Mouse (Mus musculus) hindbrain, embryonic 11.5 days (tissue): ENCODE data around the gene Nubp2. TPM values are rescaled to one million over a fixed set of nuclear protein-coding genes. Genes with fewer than 3 reads are reported as not detected.

Source experiments
- ATAC-seq: fragments of 200-750 bp; cut with Nextera tagmentation; 2 replicates; pipeline ENCODE4 v1.8.0; 2017; ENCODE audit warnings: mild to moderate bottlenecking, moderate TSS enrichment, moderate library complexity; ENCODE audit not compliant: low FRiP score
- DNase-seq: peaks from one replicate; pipeline ENCODE4 v3.0.0-alpha.2; 2015; ENCODE audit warnings: low spot score
- H3K27ac ChIP-seq: fragments of 300-500 bp; sonication (generic); 2 replicates; pipeline ENCODE4 v1.5.1; 2014; ENCODE audit warnings: mild to moderate bottlenecking, low read depth, low read length
- H3K27me3 ChIP-seq: fragments of 300-500 bp; sonication (generic); 2 replicates; pipeline ENCODE4 v1.6.1; 2014; ENCODE audit warnings: mild to moderate bottlenecking, low read length, moderate library complexity, mixed read lengths; ENCODE audit not compliant: control insufficient read depth, insufficient read depth
- H3K36me3 ChIP-seq: fragments of 300-500 bp; sonication (generic); 2 replicates; pipeline ENCODE4 v1.6.1; 2014; ENCODE audit warnings: mild to moderate bottlenecking, low read length, moderate library complexity, mixed read lengths; ENCODE audit not compliant: control insufficient read depth, insufficient read depth
- H3K4me1 ChIP-seq: fragments of 300-500 bp; sonication (generic); replicated peaks from 2 replicates; pipeline ENCODE4 v1.6.1; 2014; ENCODE audit warnings: low read length, mixed read lengths; ENCODE audit not compliant: control insufficient read depth, insufficient read depth
- H3K4me2 ChIP-seq: fragments of 300-500 bp; sonication (generic); replicated peaks from 2 replicates; pipeline ENCODE4 v1.6.1; 2014; ENCODE audit warnings: mild to moderate bottlenecking, low read depth, low read length
- H3K4me3 ChIP-seq: fragments of 300-500 bp; sonication (generic); 2 replicates; pipeline ENCODE4 v1.5.1; 2014; ENCODE audit warnings: low read depth, low read length
- H3K9ac ChIP-seq: fragments of 300-500 bp; sonication (generic); 2 replicates; pipeline ENCODE4 v1.6.1; 2014; ENCODE audit warnings: low read depth, low read length
- H3K9me3 ChIP-seq: fragments of 300-500 bp; sonication (generic); 2 replicates; pipeline ENCODE4 v1.6.1; 2016; ENCODE audit warnings: low read length; ENCODE audit not compliant: control insufficient read depth
- WGBS: fragments of 180-500 bp; shearing (Covaris S2); extraction: QIAGEN DNeasy Blood & Tissue Kit; methylation state at CpG from one replicate; pipeline ENCODE4 v1.1.7; 2014; 5-methylcytosine and 5-hydroxymethylcytosine counted together
- polyA plus RNA-seq: library from polyadenylated mRNA; unstranded; fragments of >200 nt; fragmentation: Nextera tagmentation; extraction: Ambion mirVana; gene quantifications from 2 replicates; pipeline ENCODE4 v1.2.1, GENCODE M21; 2014

The Nubp2 gene
- polyA plus RNA-seq, 1 experiment from 2014 or later = 77.6 TPM

GRCm38 (mm10) chr17:24896241-24896992 lies 10.3 kb upstream of the Nubp2 start, which contains the start of gene Nme3:
Gene Nme3, plus strand, starts transcription at chr17:24896500.
- Histone ChIP-seq H3K9ac (peak within 1 kb of the TSS; percentile 87), H3K27ac (peak within 1 kb of the TSS; percentile 78), H3K36me3 (peaks cover 27% of the 10 kb centered on the region), H3K27me3 (no peaks in the 10 kb centered on the region), H3K4me1 (peaks cover 5% of the 10 kb centered on the region; the same call in 1 of the 2 replicates), H3K4me2 (peak within 1 kb of the TSS; percentile 77), H3K9me3 (no peaks in the 10 kb centered on the region), H3K4me3 (peak within 1 kb of the TSS; percentile 82)
- ATAC-seq = peak; percentile 62
- peak; percentile 81 for DNase-seq
- 3% methylated on average over 48 of the region's 50 CpGs for WGBS

DNA sequence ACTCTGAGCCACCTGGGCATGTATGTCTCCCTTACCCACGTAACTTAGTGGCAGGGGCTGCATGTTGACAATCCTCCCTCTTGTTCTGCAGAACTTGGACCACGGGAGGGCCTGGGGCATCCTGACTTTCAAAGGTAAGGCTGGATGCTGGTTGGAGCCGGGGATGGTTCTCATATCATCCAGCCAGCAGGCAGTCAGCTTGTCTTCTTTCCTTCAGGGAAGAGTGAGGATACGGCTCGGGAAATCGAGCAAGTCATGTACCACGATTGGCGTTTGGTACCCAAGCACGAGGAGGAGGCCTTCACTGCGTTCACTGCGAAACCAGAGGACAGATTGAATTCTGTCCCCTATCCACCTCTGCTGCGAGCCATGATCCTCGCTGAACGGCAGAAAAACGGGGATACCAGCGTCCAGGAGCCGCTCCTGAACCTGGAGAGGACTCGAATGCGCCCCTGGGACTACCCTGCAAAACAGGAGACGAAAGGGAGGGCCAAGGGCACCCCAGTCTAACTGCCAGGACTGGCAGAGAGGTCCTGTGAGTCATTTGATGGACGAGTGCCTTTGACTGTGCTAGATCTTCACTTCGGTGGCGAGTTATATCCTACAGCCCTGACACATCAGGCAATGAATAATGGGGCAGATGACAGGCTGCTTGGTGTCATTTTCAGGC lies 9.6 kb upstream of the Nubp2 start:
- DNase-seq = no peak
- Histone ChIP-seq H3K9me3 (no peaks in the 10 kb centered on the region), H3K27ac (peak overlapping the region; percentile 78), H3K4me3 (peak overlapping the region; percentile 82), H3K9ac (peak overlapping the region; percentile 87), H3K27me3 (no peaks in the 10 kb centered on the region), H3K36me3 (peaks cover 21% of the 10 kb centered on the region), H3K4me2 (peak overlapping the region; percentile 77), H3K4me1 (peaks cover 5% of the 10 kb centered on the region; the same call in 1 of the 2 replicates)
- 12% methylated on average over 23 of the region's 23 CpGs for WGBS
- ATAC-seq = no peak

DNA sequence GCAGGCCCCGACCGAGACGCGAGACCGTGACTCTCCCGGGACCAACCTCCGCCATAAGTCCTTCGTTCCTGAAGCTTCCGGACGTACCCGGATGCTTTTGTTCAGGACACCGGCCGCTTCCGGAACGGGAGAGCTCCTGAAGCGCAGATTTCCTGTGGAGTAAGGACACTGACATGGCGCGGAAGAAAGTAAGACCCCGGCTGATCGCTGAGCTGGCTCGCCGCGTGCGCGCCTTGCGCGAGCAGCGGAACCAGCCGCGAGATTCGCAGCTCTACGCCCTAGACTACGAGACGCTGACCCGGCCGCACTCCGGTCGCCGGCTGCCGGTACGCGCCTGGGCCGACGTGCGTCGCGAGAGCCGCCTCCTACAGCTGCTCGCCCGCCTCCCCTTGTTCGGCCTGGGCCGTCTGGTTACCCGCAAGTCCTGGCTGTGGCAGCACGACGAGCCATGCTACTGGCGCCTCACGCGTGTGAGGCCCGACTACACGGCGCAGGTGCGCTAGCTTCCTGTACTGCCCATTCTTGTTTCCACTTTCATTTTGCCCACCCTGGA lies 8.9 kb upstream of the Nubp2 start, which contains the start of the genes Eme2 and Mrps34:
Gene Eme2, minus strand, starts transcription at position 93 of the 553 bp plus-strand sequence.
Gene Mrps34, plus strand, starts transcription at position 122 of the 553 bp plus-strand sequence.
- Histone ChIP-seq H3K4me1 (peaks cover 5% of the 10 kb centered on the region; the same call in 1 of the 2 replicates), H3K4me2 (peak within 1 kb of the TSS; percentile 77), H3K9ac (peak within 1 kb of the TSS; percentile 87), H3K9me3 (no peaks in the 10 kb centered on the region), H3K36me3 (peaks cover 16% of the 10 kb centered on the region), H3K27ac (peak within 1 kb of the TSS; percentile 78), H3K27me3 (no peaks in the 10 kb centered on the region), H3K4me3 (peak within 1 kb of the TSS; percentile 82)
- DNase-seq (peak; percentile 91), ATAC-seq (peak; percentile 56)
- WGBS = under 1% methylated on average over 62 of the region's 62 CpGs

GRCm38 (mm10) chr17:24894061-24894994 lies 8.2 kb upstream of the Nubp2 start:
- peaks cover 5% of the 10 kb centered on the region; the same call in 1 of the 2 replicates for H3K4me1 ChIP-seq
- WGBS = 10% methylated on average over 31 of the region's 31 CpGs

DNA sequence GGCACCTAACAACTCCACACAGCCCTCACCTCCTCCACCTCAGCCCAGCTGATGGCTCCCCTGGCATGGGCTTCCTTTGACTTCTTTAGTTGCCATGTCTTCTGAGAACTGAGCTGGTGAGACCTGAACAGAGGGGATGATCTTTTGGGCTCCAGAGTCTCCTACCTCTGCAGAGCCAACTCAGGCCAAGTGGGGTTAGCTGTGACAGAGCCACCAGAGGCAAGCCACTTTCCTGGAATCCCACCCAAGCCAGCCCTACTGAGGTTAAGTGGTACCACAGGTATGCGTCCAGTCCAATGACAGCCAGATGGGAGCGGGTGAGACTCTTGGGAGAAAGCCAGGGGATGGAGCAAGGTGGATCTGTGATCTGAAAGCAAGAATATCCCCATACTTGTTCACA lies 7.1 kb upstream of the Nubp2 start:
- H3K9me3 ChIP-seq = no peaks in the 10 kb centered on the region
- peaks cover 5% of the 10 kb centered on the region; the same call in 1 of the 2 replicates for H3K4me1 ChIP-seq
- 98% methylated on average over 2 of the region's 2 CpGs for WGBS
- ATAC-seq (no peak), DNase-seq (no peak)
- H3K27me3 ChIP-seq = no peaks in the 10 kb centered on the region
- H3K27ac ChIP-seq = no peak overlapping the region
- H3K36me3 ChIP-seq = peaks cover 7% of the 10 kb centered on the region
- no peak overlapping the region for H3K4me3 ChIP-seq
- no peak overlapping the region for H3K4me2 ChIP-seq
- H3K9ac ChIP-seq = no peak overlapping the region

More at GRCm38 (mm10) chr17:24894061-24894994, 8.2 kb upstream of the Nubp2 start:
- ATAC-seq (peak; percentile 29), DNase-seq (no peak)
- H3K27ac ChIP-seq = peak overlapping the region; percentile 78
- peak overlapping the region; percentile 82 for H3K4me3 ChIP-seq
- no peaks in the 10 kb centered on the region for H3K9me3 ChIP-seq
- peak overlapping the region; percentile 77 for H3K4me2 ChIP-seq
- H3K9ac ChIP-seq = peak overlapping the region; percentile 87
- peaks cover 13% of the 10 kb centered on the region for H3K36me3 ChIP-seq
- H3K27me3 ChIP-seq = no peaks in the 10 kb centered on the region

DNA sequence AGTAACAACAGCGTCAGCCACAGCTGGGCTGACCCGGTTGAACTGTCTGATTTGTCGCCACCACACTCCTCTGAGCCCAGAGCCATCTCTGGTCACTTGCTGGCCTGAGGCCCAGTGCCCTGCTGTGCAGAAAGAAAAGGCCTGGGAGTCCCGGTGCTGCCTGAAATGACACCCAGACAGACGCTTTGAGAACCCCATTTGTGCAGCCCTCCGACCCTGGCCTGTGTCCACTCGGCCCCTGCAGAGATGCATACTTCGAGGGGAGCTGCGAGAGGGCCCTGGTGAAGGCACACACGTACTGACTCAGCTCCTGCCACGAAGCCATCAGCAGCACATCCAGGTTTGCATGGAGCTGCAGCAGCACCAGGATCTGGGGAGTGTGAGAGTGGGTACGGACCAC lies 6.6 kb upstream of the Nubp2 start:
- Histone ChIP-seq H3K4me3 (no peak overlapping the region), H3K4me2 (no peak overlapping the region), H3K36me3 (peaks cover 4% of the 10 kb centered on the region), H3K9me3 (no peaks in the 10 kb centered on the region), H3K27me3 (no peaks in the 10 kb centered on the region), H3K27ac (no peak overlapping the region), H3K4me1 (peaks cover 6% of the 10 kb centered on the region; the same call in 1 of the 2 replicates), H3K9ac (no peak overlapping the region)
- DNase-seq (no peak), ATAC-seq (no peak)
- 89% methylated on average over 12 of the region's 12 CpGs for WGBS

DNA sequence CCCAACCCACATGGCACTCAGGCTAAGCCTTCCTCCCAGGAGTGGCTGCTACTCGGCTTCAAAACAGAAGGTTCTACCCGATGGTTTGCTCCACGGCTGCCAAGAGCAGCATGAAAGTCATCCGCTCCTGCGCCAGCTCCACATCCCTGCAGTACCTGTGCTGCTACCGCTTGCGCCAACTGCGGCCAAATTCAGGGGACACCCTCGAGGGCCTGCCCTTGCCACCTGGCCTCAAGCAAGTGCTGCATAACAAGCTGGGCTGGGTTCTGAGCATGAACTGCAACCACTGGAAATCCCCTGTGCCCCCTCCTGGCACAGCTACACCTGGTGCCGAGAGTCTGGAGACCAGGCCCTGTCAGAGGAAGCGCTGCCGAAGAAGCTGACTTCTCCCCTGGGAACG lies 5.2 kb upstream of the Nubp2 start:
- ATAC-seq = no peak
- 90% methylated on average over 13 of the region's 13 CpGs for WGBS
- H3K27me3 ChIP-seq = no peaks in the 10 kb centered on the region
- H3K4me1 ChIP-seq = peaks cover 2% of the 10 kb centered on the region; the same call in 1 of the 2 replicates
- no peaks in the 10 kb centered on the region; the same call in 1 of the 2 replicates for H3K36me3 ChIP-seq
- no peaks in the 10 kb centered on the region for H3K9me3 ChIP-seq
- no peak for DNase-seq
- H3K4me2 ChIP-seq = no peak overlapping the region
- H3K4me3 ChIP-seq = no peak overlapping the region
- no peak overlapping the region for H3K27ac ChIP-seq
- no peak overlapping the region for H3K9ac ChIP-seq
